Mouse (Mus musculus): ENCODE measurements around the gene Ephb2. TPM values are rescaled to one million over a fixed set of nuclear protein-coding genes. Genes with fewer than 3 reads are reported as not detected.

The Ephb2 gene
- polyA plus RNA-seq, 1 experiment from 2014 or later, result 30.8 TPM

DNA sequence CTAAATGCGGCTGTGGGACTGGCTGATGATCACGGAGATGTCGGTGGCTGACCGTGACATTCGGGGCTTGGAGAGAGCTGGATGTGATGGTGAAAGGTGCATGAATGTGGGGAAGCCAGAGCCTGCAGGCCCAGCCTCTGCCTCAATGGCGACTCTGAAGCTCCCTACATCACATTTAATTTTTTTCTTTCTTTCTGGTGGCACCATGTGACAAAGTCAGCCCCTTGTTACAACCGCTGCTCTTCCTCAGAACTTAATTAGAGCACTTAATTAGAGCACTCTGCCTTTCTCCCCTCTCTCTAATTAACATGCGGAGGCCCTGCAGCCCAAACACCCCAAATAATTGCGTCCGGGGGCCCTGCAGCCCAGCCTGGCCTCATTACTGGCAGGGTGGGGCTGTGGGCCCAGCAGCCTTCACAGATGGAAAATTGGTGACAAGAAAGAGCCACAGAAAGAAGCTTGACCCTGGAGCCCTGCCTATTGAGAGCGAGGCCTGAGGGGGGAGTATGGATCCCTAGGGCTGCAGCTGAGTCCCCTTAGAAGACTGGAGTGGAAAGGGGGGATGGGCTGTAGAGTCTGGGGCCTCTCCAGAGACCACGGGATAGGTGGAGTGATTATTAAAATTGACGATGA is 62.7 kb downstream of the Ephb2 start:
- Histone ChIP-seq H3K36me3 (peaks cover 33% of the 10 kb centered on the region), H3K4me1 (peaks cover 65% of the 10 kb centered on the region), H3K9me3 (replicated peaks) (peaks cover 7% of the 10 kb centered on the region), H3K4me3 (no peak overlapping the region), H3K27me3 (no peaks in the 10 kb centered on the region), H3K27ac (peak overlapping the region; percentile 75), H3K4me2 (replicated peaks) (0 out of 2 replicates have a peak overlapping the region, but pooled peaks have one; percentile 11), H3K9ac (no peak overlapping the region)
- WGBS, result 34% methylated on average over 13 of the region's 13 CpGs
- ATAC-seq (ENCODE audit: low FRiP score), result peak; percentile 72

DNA sequence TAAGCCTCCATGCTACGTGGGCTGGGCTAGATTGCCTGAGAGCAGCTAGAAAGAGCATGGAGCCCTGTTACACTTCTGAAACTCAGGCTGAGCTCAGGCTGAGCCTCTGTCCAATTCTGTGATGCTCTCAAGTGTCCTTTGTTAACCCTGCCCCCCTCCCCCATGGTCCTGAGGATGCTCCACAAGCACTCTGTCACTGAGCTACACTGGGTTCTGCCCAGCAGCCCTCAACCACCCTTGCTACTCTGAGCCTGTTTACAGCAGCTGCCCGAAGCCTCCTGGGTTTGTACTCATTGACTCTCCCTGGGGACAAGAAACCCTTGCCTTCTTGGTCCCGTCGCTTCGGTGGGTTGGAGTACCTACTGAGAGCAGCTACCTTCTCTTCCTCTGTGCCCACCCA is 63.5 kb downstream of the Ephb2 start:
- Histone ChIP-seq H3K9ac (no peak overlapping the region), H3K4me2 (replicated peaks) (no peak overlapping the region), H3K4me1 (peaks cover 58% of the 10 kb centered on the region), H3K4me3 (no peak overlapping the region), H3K27me3 (no peaks in the 10 kb centered on the region), H3K27ac (peak overlapping the region; percentile 75), H3K36me3 (peaks cover 39% of the 10 kb centered on the region), H3K9me3 (replicated peaks) (peaks cover 7% of the 10 kb centered on the region)
- WGBS, result 55% methylated on average over 5 of the region's 5 CpGs
- ATAC-seq (ENCODE audit: low FRiP score), result peak; percentile 14; the same call in 1 of the 2 replicates

DNA sequence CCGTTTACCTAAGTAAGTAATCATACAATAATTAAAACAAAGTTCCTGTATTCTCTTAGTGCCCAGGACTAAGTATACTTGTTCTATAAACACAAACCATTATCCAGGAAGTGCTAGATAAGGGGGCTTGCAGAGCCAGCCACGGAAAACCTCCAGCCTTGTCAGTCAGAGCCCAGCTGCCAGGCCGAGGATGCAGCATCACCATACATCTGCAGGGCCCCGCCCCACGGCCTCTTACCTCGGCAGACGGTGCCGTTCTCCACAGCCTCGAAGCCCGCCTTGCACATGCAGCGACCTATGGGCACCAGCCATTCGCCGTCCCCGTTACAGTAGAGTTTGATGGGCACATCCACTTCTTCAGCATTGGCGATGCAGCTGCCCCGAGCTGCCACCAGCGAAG is 65.1 kb downstream of the Ephb2 start:
- H3K9ac ChIP-seq, result no peak overlapping the region
- H3K4me2 ChIP-seq (replicated peaks), result no peak overlapping the region
- WGBS, result 88% methylated on average over 17 of the region's 17 CpGs
- no peaks in the 10 kb centered on the region for H3K27me3 ChIP-seq
- peaks cover 7% of the 10 kb centered on the region for H3K9me3 ChIP-seq (replicated peaks)
- no peak overlapping the region for H3K27ac ChIP-seq
- H3K4me3 ChIP-seq, result no peak overlapping the region
- no peak for ATAC-seq (ENCODE audit: low FRiP score)
- H3K36me3 ChIP-seq, result peaks cover 39% of the 10 kb centered on the region
- H3K4me1 ChIP-seq, result peaks cover 44% of the 10 kb centered on the region

DNA sequence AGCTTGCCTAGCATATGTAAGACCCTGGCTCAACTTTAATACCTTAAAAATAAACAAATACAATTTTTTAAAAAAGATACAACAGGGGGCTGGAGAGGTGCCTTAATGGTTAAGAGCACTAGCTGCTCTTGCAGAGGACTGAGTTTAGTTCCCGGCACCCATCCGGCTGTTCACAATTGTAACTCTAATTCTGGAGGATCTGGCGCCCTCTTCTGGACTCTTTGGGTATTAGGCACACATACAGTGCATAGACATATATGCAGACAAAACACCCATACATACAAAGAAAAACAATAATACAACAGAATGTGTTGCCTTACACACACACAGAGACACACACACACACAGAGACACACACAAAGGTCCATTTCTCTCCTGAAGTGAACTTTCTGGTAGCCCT is 67.3 kb downstream of the Ephb2 start:
- Histone ChIP-seq H3K36me3 (peaks cover 39% of the 10 kb centered on the region), H3K27ac (no peak overlapping the region), H3K9ac (no peak overlapping the region), H3K27me3 (no peaks in the 10 kb centered on the region), H3K9me3 (replicated peaks) (peaks cover 7% of the 10 kb centered on the region), H3K4me3 (no peak overlapping the region), H3K4me2 (replicated peaks) (no peak overlapping the region), H3K4me1 (peaks cover 39% of the 10 kb centered on the region)
- no peak for ATAC-seq (ENCODE audit: low FRiP score)
- WGBS, result 95% methylated on average over 3 of the region's 3 CpGs

DNA sequence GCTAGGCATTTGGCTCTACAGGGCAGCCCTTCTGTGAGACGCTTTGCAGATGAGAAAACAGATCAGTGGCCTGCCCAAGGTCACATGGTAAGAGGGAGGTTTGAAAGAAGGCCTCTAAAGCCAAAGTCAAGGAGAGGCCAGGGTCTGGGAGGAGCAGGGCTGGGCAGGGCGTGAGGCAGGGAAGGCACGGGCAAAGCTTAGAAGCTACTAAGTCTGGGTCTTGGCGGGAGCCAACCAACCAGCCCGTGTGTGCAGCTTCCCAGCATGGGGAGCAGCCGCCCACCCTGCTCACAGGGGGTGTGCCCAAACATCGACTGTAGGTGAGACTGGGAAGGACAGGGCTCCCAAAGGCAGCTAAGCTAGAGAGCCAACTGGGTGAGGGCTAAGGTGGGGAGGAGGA is 70.7 kb downstream of the Ephb2 start:
- Histone ChIP-seq H3K4me1 (peaks cover 46% of the 10 kb centered on the region), H3K9ac (no peak overlapping the region), H3K4me2 (replicated peaks) (no peak overlapping the region), H3K27ac (no peak overlapping the region), H3K4me3 (no peak overlapping the region), H3K9me3 (replicated peaks) (peaks cover 7% of the 10 kb centered on the region), H3K36me3 (peaks cover 26% of the 10 kb centered on the region), H3K27me3 (no peaks in the 10 kb centered on the region)
- 63% methylated on average over 7 of the region's 7 CpGs for WGBS
- ATAC-seq (ENCODE audit: low FRiP score), result no peak

DNA sequence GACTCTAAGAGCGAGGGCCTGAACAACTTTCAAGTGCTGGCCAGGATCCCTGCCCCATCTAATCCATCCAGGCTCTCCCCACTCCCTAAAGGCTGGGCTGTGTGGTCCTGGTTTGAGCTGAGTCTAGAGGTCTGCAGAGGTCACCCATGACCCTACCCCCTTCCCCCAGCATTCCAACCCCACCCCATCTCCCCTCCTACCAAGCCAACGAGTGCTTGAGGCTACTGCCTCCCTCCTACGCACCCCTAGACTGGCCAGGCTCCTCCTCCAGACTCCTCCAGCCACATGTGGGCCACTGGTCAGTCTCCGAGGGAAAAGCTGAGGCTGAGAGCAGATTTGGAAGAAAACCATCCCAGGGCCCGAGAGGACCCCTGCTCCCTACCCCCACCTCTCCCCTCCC is 72.4 kb downstream of the Ephb2 start:
- WGBS, result 27% methylated on average over 5 of the region's 5 CpGs
- Histone ChIP-seq H3K4me3 (no peak overlapping the region), H3K36me3 (peaks cover 9% of the 10 kb centered on the region), H3K9ac (0 out of 2 replicates have a peak overlapping the region, but pooled peaks have one; percentile 18), H3K9me3 (replicated peaks) (peaks cover 1% of the 10 kb centered on the region; the same call in 1 of the 2 replicates), H3K27ac (no peak overlapping the region), H3K27me3 (no peaks in the 10 kb centered on the region), H3K4me2 (replicated peaks) (no peak overlapping the region), H3K4me1 (peaks cover 55% of the 10 kb centered on the region)
- no peak for ATAC-seq (ENCODE audit: low FRiP score)

DNA sequence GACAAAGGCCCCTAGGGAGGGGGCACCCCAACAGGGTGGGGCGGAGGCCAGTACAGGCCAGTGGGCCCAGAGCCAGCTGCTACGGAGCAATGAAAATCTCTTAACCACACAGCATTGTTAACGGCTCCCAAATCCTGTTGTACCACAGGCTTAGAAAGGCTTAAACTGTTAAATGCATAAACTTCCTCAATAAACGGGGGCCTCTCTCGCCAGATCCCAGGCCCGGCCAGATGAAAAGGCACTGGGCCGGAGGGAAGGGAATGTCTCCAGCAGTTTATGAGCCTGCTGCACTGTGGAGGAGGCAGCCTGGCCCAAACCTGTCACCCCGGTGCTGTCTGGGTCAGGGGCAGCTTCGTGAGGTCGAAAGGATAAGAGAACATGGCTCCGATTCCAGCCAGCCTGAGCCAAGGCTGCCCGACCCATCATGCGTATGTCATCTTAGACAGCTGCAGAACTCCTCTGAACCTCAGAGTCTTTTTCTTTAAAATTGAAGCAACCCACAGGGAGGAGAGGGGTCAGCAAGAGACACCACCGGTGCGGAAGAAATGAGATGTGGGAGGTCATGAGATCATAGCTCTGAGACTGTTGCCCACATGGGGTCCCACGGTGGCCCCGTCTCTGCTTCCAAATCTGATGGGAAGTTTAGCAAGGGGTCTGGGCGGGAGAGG is 73.9 kb downstream of the Ephb2 start:
- WGBS, result 34% methylated on average over 18 of the region's 18 CpGs
- Histone ChIP-seq H3K4me3 (no peak overlapping the region), H3K27ac (peak overlapping the region; percentile 19), H3K4me1 (peaks cover 70% of the 10 kb centered on the region), H3K27me3 (no peaks in the 10 kb centered on the region), H3K9ac (no peak overlapping the region), H3K36me3 (no peaks in the 10 kb centered on the region), H3K9me3 (replicated peaks) (no peaks in the 10 kb centered on the region), H3K4me2 (replicated peaks) (no peak overlapping the region)
- no peak for ATAC-seq (ENCODE audit: low FRiP score)

DNA sequence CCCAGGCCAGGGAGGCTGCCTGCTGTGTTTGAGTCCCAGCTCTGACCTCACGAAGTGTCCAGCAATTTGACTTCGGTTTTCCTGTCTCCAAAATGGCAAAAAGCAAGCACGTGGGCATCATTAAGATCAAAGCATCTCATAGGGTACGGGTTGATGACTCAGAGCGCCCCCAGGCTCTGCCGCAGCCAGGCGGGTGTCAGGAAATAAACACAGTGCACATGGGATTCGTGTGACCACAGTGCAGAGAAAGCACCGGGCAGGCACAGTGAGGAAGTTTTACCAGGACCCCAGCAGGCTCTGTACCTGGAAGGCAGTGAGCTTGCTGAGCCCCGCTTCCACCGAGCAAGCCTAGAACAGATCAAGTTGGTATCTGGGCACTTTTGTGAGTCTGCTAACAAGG is 74.9 kb downstream of the Ephb2 start:
- Histone ChIP-seq H3K27me3 (no peaks in the 10 kb centered on the region), H3K27ac (no peak overlapping the region), H3K36me3 (no peaks in the 10 kb centered on the region), H3K9me3 (replicated peaks) (no peaks in the 10 kb centered on the region), H3K4me3 (no peak overlapping the region), H3K4me1 (peaks cover 80% of the 10 kb centered on the region), H3K4me2 (replicated peaks) (no peak overlapping the region), H3K9ac (no peak overlapping the region)
- ATAC-seq (ENCODE audit: low FRiP score), result no peak
- 68% methylated on average over 11 of the region's 11 CpGs for WGBS

DNA sequence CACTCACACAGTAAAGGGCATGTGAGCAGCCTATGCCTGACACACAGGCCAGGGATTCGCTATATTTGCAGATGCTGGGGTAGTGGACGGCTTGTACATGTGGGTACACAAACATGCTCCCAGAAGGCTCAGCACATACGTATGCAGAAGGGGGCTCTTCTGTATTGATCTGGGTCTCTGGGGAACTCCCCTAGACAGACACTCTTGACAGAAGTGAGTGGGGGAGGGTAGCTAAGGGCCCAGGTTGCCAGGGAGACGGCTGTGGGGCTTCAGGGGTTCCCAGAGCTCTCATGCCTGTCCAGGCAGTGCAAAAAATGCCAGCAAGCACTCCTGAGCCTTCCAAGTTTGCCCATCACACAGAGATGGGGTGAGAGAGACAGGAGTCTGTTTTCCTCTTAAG is 78.7 kb downstream of the Ephb2 start:
- peak overlapping the region; percentile 61 for H3K9ac ChIP-seq
- H3K4me2 ChIP-seq (replicated peaks), result peak overlapping the region; percentile 45
- WGBS, result 20% methylated on average over 4 of the region's 4 CpGs
- H3K4me1 ChIP-seq, result peaks cover 91% of the 10 kb centered on the region
- ATAC-seq (ENCODE audit: low FRiP score), result peak; percentile 27
- no peaks in the 10 kb centered on the region for H3K36me3 ChIP-seq
- H3K27me3 ChIP-seq, result no peaks in the 10 kb centered on the region
- H3K4me3 ChIP-seq, result no peak overlapping the region
- peak overlapping the region; percentile 98 for H3K27ac ChIP-seq
- no peaks in the 10 kb centered on the region for H3K9me3 ChIP-seq (replicated peaks)

DNA sequence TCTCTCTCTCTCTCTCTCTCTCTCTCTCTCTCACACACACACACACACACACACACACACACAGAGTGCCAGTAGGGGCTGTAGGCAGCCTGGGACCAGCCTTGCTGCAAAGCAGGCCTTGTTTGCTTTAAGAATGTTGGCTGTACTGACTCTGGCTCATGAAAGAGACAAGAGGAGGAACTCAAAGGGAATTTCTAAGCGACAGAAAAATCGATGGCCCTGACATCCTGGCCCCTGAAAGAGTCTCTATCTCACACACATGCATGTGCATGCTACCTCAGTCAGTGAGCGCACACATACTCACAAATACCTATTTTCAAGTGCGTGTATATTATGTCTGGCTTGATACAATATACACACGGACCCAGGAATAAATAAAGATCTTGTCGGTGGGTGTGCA is 79.3 kb downstream of the Ephb2 start:
- H3K27ac ChIP-seq, result peak overlapping the region; percentile 98
- peak overlapping the region; percentile 45 for H3K4me2 ChIP-seq (replicated peaks)
- H3K4me1 ChIP-seq, result peaks cover 91% of the 10 kb centered on the region
- H3K4me3 ChIP-seq, result no peak overlapping the region
- peak; percentile 0; the same call in 1 of the 2 replicates for ATAC-seq (ENCODE audit: low FRiP score)
- WGBS, result 31% methylated on average over 6 of the region's 6 CpGs
- H3K27me3 ChIP-seq, result no peaks in the 10 kb centered on the region
- H3K36me3 ChIP-seq, result no peaks in the 10 kb centered on the region
- H3K9me3 ChIP-seq (replicated peaks), result no peaks in the 10 kb centered on the region
- H3K9ac ChIP-seq, result peak overlapping the region; percentile 61

DNA sequence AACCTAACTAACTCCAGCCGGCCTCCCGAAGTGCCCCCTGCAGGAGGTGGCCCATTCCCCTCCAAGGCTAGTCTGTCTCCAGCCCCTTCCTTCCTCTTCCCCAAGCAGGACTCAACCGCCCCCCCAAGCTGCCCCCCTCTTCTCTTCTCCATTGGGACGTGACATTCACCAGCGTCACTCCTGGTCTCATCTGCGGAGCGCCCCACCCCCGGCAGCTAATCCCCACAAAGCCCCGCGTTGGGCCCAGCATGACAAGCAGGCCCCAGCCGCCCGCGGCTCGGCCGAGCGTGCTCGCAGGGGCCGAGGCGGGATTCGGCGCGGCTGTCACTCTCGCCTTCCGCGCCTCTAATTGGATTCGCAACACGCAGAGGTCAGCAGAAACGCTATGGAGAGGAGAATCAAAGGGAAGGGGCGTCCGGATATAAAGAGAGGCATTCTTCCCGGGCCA is 80.4 kb downstream of the Ephb2 start:
- WGBS, result under 1% methylated on average over 31 of the region's 31 CpGs
- no peaks in the 10 kb centered on the region for H3K27me3 ChIP-seq
- H3K4me3 ChIP-seq, result peak overlapping the region; percentile 12
- peak overlapping the region; percentile 98 for H3K27ac ChIP-seq
- ATAC-seq (ENCODE audit: low FRiP score), result peak; percentile 82
- peaks cover 92% of the 10 kb centered on the region for H3K4me1 ChIP-seq
- no peaks in the 10 kb centered on the region for H3K9me3 ChIP-seq (replicated peaks)
- no peaks in the 10 kb centered on the region for H3K36me3 ChIP-seq
- H3K9ac ChIP-seq, result peak overlapping the region; percentile 61
- H3K4me2 ChIP-seq (replicated peaks), result peak overlapping the region; percentile 45

DNA sequence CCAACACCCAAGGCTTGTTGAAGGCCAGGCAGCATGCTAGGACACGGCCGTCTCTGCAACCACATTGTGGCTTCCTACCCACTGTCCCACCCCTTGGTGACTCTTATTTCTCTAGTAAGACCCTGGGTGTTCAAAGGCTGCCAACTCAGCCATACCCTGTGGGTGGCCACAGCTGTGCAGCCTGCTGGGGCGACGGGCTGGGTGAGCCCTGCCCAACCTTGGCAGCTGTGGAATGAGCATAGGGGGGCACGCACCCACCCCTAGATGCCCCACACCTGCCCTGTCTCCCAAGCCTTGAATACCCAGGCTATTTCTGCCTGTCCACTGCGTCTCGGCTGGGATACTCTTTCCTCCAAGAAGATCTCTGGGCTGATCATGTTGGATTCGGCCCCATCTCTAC is 81.5 kb downstream of the Ephb2 start:
- H3K9ac ChIP-seq, result peak overlapping the region; percentile 23; the same call in 1 of the 2 replicates
- WGBS, result 79% methylated on average over 8 of the region's 8 CpGs
- no peaks in the 10 kb centered on the region for H3K36me3 ChIP-seq
- peaks cover 100% of the 10 kb centered on the region for H3K4me1 ChIP-seq
- H3K9me3 ChIP-seq (replicated peaks), result no peaks in the 10 kb centered on the region
- H3K27me3 ChIP-seq, result no peaks in the 10 kb centered on the region
- no peak for ATAC-seq (ENCODE audit: low FRiP score)
- H3K4me2 ChIP-seq (replicated peaks), result no peak overlapping the region
- peak overlapping the region; percentile 98 for H3K27ac ChIP-seq
- no peak overlapping the region for H3K4me3 ChIP-seq

Data from hindbrain, embryonic 12.5 days (tissue).